Mouse (Mus musculus): ENCODE results near the gene Zfp217.

- TF ChIP-seq CTCF (IDR thresholded peaks at IDR 0.05; ENCODE audit: insufficient read depth, low read depth, low read length) (no peak), POLR2A (IDR thresholded peaks at IDR 0.05; ENCODE audit: insufficient read depth, low read depth, low read length) (no peak)
Observed at GRCm38 (mm10) chr2:170116704-170117281, 31.1 kb downstream of the Zfp217 start.
